Mouse (Mus musculus): ENCODE measurements around the gene Ski.

Ski gene

DNA sequence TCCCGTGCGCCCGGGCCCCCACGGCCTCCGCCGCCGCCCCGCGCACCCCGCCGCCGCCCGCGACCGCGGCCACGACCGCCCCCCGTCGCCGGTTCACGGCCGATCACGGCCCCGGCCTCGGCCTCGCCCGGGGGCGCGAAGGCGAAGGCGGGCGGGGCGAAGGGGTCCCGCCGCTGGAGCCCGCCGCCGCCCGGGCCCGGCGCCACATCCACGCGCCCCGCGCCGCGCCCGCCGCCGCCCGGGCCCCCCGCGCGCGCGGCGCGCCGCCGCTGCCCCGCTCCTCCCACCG, at the start of gene Ski:
Ski (minus strand) TSS at position 41 of the 289 bp plus-strand sequence.
- ChIA-PET POLR2A (interaction anchor here in 3 of 4 experiments (0.7 to 11.8 kb wide), 58 partner anchors 8 to 474 kb away, joined by 3 to 135 read pairs (median 5); partner anchors contain the start of genes Faap20 (in 3 of the 3), Morn1 (in 1 of the 3) and Rer1 (in 1 of the 3)), CTCF (interaction anchor here in 3 of 4 experiments (0.6 to 3.1 kb wide), 13 partner anchors 9 to 240 kb away, joined by 3 to 16 read pairs (median 5); partner anchors contain the start of genes Faap20 (in 2 of the 3), Morn1 (in 1 of the 3), Pex10 (in 1 of the 3) and Rer1 (in 1 of the 3))

DNA sequence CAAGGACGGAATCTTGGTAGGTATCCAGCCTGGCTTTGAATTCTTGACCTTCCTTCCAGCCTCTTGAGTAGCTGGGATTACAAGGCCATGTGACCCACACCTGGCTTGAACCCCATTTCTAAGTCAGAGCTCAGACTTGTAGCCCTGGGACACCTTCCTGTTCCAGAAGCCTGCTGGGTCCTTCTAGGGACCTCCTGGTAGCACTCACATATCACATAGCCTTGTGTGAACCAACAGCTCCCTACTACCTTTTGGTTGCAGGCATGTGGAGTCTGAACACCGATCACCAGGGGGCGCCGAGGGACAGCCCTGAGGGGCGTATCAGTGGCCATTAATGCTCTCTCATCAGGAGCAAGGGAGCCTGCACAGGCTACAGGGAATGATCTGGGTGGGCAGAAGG, 46.0 kb upstream of the Ski start:
- ChIA-PET POLR2A (interaction anchor here in 3 of 4 experiments (0.6 to 1.5 kb wide), 4 partner anchors 9 to 230 kb away, joined by 3 to 4 read pairs (median 4); no protein-coding TSS in a partner anchor), CTCF (interaction anchor here (0.5 to 2.2 kb wide), 49 partner anchors 9 to 1081 kb away, joined by 3 to 12 read pairs (median 4); partner anchors contain the start of genes Faap20 (in 3 of the 4), Morn1 (in 1 of the 4) and Rer1 (in 1 of the 4))

DNA sequence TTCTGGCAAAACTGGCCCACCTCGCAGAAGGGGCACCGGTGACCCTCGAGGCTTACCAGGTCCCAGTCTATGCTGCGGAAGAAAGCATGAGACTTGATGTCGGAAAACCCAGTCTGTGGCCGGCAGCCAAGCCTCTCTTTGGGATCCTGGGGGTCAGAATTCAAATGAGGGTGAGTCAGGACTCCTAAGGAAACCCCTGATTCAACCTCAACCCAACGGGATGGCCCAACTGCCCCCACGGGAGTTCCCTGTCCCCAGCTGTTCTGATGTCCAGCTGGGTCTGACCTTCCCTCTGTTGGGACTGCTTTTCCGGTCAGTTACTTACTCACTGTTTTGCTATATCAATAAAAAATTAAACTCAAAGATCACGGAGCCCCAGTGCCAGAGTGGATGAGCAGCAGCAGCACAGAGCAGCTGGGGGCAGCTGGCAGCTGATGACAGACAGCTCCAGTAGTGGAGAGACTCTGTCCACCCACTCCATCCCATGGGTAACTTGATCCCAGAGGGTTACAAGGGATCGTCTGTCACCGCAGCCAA, 45.3 kb upstream of the Ski start:
- ChIA-PET CTCF (interaction anchor here (0.5 to 2.2 kb wide), 44 partner anchors 8 to 1080 kb away, joined by 3 to 12 read pairs (median 4); partner anchors contain the start of genes Faap20 (in 3 of the 4), Morn1 (in 1 of the 4) and Rer1 (in 1 of the 4)), POLR2A (interaction anchor here in 2 of 4 experiments (0.6 to 1.5 kb wide), 3 partner anchors 9 to 189 kb away, joined by 3 to 4 read pairs (median 4); no protein-coding TSS in a partner anchor)

DNA sequence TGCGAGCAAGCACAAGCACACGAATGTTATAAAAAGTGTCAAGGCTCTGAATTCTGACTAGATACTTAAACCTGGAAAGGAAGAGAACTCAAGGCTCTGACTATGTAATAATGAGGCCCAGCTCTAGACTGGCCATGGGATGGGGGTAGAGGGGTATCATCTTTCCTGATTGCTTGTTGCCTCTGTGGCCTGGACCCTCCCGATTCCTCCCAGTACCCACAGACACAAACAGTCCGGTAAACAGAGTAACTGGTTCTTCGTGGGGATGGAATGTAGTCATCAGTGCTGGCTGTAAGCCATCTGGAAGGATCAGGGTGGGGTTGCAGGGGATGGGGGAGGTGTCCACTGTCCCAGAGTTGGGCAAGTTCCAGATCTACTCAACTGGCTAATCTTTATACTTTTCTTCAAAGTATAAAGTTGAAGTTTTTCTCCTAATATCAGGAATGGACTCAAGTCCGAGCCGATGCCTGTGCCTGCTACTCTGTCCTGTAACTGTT, 44.7 kb upstream of the Ski start:
- CTCF ChIA-PET: interaction anchor here in 1 of 4 experiments (1.2 to 1.5 kb wide), 2 partner anchors 192 to 254 kb away, joined by 3 to 4 read pairs; no protein-coding TSS in a partner anchor
- POLR2A ChIA-PET: interaction anchor here in 1 of 4 experiments (0.9 kb wide), 1 partner anchor 18 kb away, joined by 4 read pairs; no protein-coding TSS in a partner anchor

DNA sequence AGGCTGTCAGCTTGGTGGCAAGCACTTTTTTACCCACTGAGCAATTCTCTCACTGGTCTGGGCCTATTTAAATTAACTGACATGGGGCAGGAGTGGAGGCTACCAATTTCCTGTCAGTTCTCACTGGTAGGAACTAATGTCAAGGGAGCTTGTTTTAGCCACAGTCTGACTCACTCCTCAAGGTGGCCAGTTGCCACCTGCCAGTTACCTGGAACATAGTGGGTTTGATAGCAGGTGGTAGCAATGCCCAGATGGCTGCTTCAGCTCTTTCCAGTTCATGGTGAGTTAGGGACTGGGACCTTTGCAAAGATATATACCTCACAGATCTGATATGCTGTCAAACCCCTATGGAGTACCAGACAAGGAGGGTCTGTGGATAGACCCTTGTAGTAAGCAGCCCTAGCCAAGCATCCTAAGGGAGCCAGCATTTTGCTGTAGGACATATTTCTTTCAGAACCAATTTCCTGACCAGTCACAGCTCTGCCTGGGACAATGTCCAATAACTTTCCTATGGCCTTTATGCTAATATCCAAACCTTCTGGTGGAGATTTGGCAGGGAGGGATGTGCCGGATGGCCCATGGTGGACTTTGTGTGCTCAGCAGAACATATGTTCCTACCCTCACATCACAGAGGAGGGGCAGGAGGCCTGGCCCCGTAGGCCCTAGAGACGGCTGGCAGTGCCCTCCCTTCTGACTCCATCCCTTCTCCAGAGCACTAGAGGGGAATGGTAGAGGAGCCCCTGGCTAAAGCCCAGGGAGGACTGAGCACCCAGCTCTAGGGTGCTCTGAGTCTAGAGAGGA, 42.3 kb upstream of the Ski start:
- ChIA-PET POLR2A (interaction anchor here in 1 of 4 experiments (0.5 to 1.0 kb wide), 4 partner anchors 8 to 990 kb away, joined by 3 to 6 read pairs (median 4); partner anchors contain the start of gene Faap20), CTCF (interaction anchor here in 2 of 4 experiments (0.6 to 2.2 kb wide), 4 partner anchors 14 to 496 kb away, joined by 3 to 5 read pairs (median 4); partner anchors contain the start of gene Atad3a (in 1 of the 2))

DNA sequence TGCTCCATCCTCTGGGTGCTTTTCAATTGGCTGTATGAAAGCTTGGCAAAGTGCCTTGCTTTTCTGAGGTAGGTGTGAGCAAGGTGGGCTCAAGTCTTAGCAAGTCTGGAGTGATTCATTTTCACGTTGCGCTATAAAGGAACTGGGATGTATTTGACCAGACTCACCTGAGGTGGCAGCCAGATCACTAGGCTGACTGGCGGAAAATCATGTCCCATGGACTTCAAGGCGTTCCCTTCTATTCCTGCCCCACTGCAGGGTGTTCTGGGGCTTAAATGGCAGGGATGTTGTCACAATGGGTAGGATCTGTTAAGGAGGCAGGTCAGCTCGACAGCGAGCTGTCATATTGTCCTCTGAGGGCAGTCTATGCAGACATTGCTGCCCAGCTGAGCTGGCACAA, 29.9 kb upstream of the Ski start:
- ChIA-PET POLR2A (interaction anchor here in 1 of 4 experiments (1.6 kb wide), 1 partner anchor 29 kb away, joined by 4 read pairs; no protein-coding TSS in a partner anchor), CTCF (interaction anchor here in 3 of 4 experiments (1.0 to 2.0 kb wide), 6 partner anchors 16 to 186 kb away, joined by 3 to 7 read pairs (median 4); no protein-coding TSS in a partner anchor)

DNA sequence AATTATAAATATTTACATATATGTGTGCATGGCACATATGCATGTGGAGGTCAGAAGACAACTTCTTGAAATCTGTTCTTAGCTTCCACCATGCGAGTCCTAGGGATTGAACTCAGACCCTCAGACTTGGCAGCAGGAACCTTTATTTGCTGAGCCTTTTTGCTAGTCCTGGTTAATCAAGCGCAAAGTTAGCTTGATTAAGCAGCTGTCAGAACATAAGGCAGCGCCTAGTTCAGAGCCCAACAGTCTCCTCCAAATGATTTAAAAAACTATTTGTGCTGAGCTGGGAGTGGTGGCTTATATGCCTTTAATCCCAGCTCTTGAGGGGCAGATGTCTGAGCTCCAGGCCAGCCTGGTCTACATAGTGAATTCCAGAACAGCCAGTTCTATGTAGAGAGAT, 28.8 kb upstream of the Ski start:
- POLR2A ChIA-PET: interaction anchor here in 1 of 4 experiments (0.9 to 3.2 kb wide), 5 partner anchors 11 to 164 kb away, joined by 3 to 10 read pairs (median 4); partner anchors contain the start of genes Morn1 and Rer1
- CTCF ChIA-PET: interaction anchor here (1.1 to 3.4 kb wide), 7 partner anchors 17 to 184 kb away, joined by 3 to 38 read pairs (median 7); partner anchors contain the start of genes Pex10 (in 1 of the 4) and Ski (in 1 of the 4)

DNA sequence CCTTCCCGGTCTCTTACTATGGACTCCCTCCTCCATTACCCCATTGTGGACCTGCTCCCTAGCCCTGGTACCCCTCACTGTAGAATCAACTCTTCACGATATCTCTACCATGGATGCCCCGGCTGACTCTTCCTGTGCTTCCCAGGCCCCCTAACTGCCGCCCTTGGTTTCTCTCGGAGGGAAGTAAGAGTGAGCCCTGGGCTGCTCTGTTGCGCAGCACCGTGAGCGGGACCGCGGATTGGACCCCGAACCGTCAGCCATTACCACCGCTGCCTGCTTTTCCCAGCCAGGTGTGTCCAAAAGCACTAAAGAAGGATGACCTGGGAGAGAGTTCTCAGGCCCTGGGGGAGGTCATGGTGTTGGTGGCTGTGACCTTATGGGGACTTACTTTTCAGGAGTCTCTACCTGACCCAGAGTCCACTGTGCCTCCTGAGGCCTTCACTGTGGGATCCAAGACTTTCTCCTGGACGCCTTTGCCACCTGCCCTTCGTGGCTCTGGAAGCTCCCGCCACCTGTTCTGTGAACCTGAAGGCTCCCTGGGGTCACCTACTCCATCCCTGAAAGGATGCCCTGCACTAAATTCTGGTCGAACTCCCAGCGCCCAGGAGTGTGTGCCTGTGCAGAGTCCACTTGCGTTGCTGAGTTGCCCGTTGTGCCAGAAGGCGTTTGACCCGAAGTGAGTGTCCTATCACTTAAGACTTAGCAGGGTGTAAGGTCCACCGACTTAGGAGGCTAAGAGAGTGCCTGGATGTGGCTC, 28.1 kb upstream of the Ski start:
- ChIA-PET CTCF (interaction anchor here (0.6 to 3.4 kb wide), 35 partner anchors 15 to 374 kb away, joined by 3 to 98 read pairs (median 7); partner anchors contain the start of genes Pex10 (in 3 of the 4), Ski (in 2 of the 4), Cfap74 (in 1 of the 4) and Fam213b (in 1 of the 4)), POLR2A (interaction anchor here (0.6 to 3.2 kb wide), 29 partner anchors 12 to 421 kb away, joined by 3 to 20 read pairs (median 5); partner anchors contain the start of genes Morn1 (in 3 of the 4), Rer1 (in 3 of the 4), Pex10 (in 1 of the 4) and Ski (in 1 of the 4))

DNA sequence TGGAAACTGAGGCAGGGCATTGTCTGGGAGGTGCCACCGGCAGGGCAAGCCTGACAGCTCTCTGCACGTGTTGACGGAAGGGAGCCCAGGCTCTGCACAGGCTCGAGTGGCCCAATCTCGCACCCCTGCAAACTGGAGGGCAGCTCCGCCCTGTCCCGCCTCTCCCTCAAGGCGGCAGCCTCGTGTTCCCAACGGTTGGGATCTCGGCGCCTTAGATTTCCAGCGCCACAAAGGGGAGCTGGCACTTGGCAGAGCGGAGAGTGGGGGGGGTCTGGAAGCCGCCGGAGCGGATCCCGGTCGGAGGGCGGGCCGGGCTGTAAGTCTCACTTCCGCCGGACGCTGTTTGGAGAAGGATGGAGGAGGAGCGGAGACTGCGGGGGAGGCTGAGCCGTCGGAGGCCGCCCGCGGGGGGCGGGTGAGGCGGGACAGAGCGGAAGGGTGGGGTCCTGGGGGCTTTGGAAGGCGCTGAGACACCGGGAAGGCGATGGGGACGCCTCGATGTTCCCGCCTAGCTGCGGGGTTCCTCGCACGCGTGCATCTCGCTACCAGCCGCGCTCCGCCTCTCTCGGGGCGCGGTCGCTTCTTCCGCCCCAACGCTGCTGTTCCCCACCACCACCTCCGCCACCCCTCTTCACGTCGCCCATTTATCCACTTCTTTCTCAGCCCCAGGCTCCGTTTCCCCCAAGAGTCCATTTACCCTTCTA, 27.4 kb upstream of the Ski start, which contains the start of gene Faap20:
Faap20 (plus strand) TSS at position 155 of the 704 bp plus-strand sequence.
- CTCF ChIA-PET: interaction anchor here (0.5 to 3.4 kb wide), 99 partner anchors 8 to 595 kb away, joined by 3 to 98 read pairs (median 5); partner anchors contain the start of genes Morn1 (in 4 of the 4), Rer1 (in 4 of the 4), Pex10 (in 3 of the 4) and Ski (in 2 of the 4)
- POLR2A ChIA-PET: interaction anchor here (0.5 to 3.2 kb wide), 59 partner anchors 8 to 584 kb away, joined by 3 to 20 read pairs (median 4); partner anchors contain the start of genes Morn1 (in 3 of the 4), Rer1 (in 3 of the 4), Pex10 (in 2 of the 4) and Ski (in 2 of the 4)

DNA sequence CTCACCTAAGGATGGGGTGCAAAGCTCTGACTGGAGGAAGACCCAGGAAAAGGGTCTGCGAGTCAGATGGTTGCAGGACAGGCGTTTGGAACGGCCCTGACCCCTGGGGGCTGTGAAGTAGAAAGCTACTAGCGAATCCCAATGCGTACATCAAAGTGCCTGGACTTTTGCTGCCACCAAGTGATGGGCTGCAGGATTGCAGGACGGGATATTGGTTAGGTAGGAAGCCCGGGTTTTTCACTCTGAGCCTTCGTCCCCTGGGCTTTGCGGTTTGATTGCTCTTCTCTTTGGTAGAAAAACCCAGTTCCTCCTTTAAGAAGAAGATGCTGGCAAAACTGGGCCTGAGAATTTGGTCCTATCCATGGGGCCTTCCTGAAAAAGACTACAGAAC, 26.9 kb upstream of the Ski start:
- ChIA-PET CTCF (interaction anchor here (0.5 to 3.4 kb wide), 109 partner anchors 9 to 594 kb away, joined by 3 to 98 read pairs (median 5); partner anchors contain the start of genes Morn1 (in 4 of the 4), Rer1 (in 4 of the 4), Pex10 (in 3 of the 4) and Ski (in 2 of the 4)), POLR2A (interaction anchor here (0.5 to 3.2 kb wide), 59 partner anchors 9 to 585 kb away, joined by 3 to 20 read pairs (median 4); partner anchors contain the start of genes Morn1 (in 4 of the 4), Rer1 (in 4 of the 4), Pex10 (in 2 of the 4) and Ski (in 2 of the 4))

DNA sequence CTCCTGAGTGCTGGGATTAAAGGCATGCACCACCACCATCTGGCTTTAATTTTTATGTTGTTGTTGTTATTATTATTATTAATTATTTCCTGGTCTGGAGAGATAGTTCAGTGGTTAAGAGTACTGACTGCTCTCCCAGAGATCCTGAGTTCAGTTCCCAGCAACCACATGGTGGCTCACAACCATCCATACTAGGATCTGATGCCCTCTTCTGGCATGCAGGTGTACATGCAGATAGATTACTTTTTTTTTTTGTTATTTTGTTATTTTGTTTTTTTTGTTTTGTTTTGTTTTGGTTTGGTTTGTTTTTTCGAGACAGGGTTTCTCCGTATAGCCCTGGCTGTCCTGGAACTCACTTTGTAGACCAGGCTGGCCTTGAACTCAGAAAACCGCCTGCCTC, 25.7 kb upstream of the Ski start:
- CTCF ChIA-PET: interaction anchor here in 3 of 4 experiments (0.7 to 3.4 kb wide), 10 partner anchors 12 to 265 kb away, joined by 4 to 98 read pairs (median 12); partner anchors contain the start of gene Ski (in 1 of the 3)
- POLR2A ChIA-PET: interaction anchor here in 3 of 4 experiments (1.5 to 2.7 kb wide), 4 partner anchors 13 to 173 kb away, joined by 4 to 20 read pairs (median 10); no protein-coding TSS in a partner anchor

DNA sequence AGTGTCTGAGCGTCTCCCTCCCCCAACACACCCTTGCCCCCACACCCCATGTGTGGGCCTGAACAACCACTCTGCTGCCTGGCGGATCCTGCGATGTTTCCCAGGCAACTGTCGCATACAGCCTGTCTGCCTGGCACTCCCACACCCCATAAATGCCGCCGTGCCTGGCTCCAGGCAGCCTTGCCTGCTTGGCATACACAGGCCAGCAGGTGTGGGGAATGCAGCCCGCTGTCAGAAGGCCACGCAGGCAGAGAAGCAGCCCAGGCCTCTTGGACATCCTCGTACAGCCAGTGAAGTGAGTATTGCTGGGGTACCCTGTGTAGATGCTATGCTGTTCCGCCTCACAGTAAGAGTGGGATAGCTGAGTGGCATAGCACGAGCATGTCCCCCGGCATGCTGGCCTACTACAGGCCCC, 24.3 kb upstream of the Ski start:
- ChIA-PET CTCF (interaction anchor here in 2 of 4 experiments (0.6 to 1.4 kb wide), 5 partner anchors 50 to 152 kb away, joined by 3 to 5 read pairs (median 4); no protein-coding TSS in a partner anchor), POLR2A (interaction anchor here in 3 of 4 experiments (0.8 to 2.3 kb wide), 6 partner anchors 11 to 186 kb away, joined by 3 to 8 read pairs (median 4); partner anchors contain the start of genes Morn1 (in 1 of the 3) and Rer1 (in 1 of the 3))

DNA sequence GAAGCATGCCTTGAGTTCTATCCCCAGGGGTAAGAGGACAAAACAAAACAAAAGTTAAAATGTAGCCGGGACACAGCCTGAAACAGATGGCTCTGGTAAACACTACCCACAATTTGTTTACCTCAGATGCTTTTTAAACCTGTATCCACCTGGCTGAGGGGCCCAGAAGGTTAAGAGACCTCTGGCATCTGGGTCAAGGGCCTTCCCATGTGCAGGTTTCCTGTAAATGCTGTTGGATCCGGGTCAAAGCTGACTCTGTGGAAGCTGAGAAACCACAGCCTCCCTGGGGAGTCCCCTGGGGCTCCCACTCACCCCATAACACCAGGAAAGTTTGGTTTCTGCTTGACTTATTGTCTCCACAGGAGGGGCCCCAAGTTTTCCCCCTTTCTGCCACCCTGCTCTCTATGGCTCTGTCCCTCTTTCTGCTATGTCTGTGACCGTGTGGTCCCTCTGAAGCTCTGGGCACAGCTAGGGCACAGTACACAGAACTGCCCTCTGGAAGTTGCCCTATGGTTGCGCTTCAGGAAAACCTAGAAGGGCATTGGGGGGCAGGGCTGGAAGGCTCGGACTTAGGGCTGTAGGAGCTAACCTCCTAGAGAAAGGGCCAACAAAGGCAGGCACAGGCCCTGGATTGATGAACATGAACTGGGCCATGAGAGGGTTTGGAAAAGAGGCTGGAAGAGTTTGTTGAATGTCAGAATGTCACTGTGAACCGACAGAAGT, 23.5 kb upstream of the Ski start:
- POLR2A ChIA-PET: interaction anchor here in 3 of 4 experiments (0.5 to 2.3 kb wide), 8 partner anchors 10 to 668 kb away, joined by 3 to 8 read pairs (median 4); partner anchors contain the start of genes Morn1 (in 1 of the 3) and Rer1 (in 1 of the 3)
- CTCF ChIA-PET: interaction anchor here in 2 of 4 experiments (0.6 to 1.5 kb wide), 5 partner anchors 123 to 451 kb away, joined by 3 to 6 read pairs (median 5); no protein-coding TSS in a partner anchor

DNA sequence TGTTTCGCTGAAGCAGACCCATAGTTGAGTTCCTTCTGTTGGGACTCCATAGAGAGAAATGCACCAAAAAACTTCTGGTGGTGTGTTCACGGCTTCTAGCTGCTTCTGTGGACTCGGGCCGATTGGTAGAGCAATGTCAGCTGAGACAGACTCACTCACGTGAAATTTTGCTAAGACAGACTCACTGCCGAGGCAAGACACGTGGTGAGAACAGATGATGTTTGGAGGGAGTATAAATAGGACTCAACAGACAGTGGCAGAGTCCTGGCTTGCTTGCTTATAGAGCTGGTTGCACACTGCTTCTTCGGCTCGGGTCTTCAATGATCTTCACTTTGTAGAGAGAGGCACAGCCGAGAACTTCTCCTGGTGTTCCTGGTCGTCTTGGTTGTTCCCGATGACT, 20.8 kb upstream of the Ski start:
- CTCF ChIA-PET: interaction anchor here in 1 of 4 experiments (1.1 to 1.6 kb wide), 2 partner anchors 148 to 230 kb away, joined by 3 to 5 read pairs; no protein-coding TSS in a partner anchor
- POLR2A ChIA-PET: interaction anchor here in 3 of 4 experiments (0.6 to 1.5 kb wide), 9 partner anchors 9 to 157 kb away, joined by 3 to 9 read pairs (median 3); partner anchors contain the start of genes Morn1 (in 1 of the 3) and Rer1 (in 1 of the 3)

All from embryonic stem cell, embryonic (primary cell).